Mouse (Mus musculus) ES-E14 (cell line): ENCODE data around the gene Ubtd2. TPM values are rescaled to one million over a fixed set of nuclear protein-coding genes. Genes with fewer than 3 reads are reported as not detected.

Source experiments
- DNase-seq: peaks from one replicate; pipeline ENCODE4 v3.0.0-alpha.2; 2013; ENCODE audit warnings: low read depth, low spot score
- H3K27ac ChIP-seq: 2 replicates; pipeline ENCODE4 v1.5.1; 2012; ENCODE audit warnings: low read depth, mild to moderate bottlenecking, low read length, moderate library complexity, mixed read lengths; ENCODE audit not compliant: poor library complexity, insufficient read depth, severe bottlenecking
- H3K36me3 ChIP-seq: 2 replicates; pipeline ENCODE4 v1.6.1; 2012; ENCODE audit warnings: mild to moderate bottlenecking, low read length, moderate library complexity, mixed read lengths; ENCODE audit not compliant: control insufficient read depth, poor library complexity, insufficient read depth, severe bottlenecking
- H3K4me1 ChIP-seq, 2 experiments: fragments of 150-350 bp in 1 of 2; sonication (generic) in 1 of 2; 2 replicates each; pipeline ENCODE4 v1.6.1; 2012; ENCODE audit warnings: low read length in 2 of 2, mild to moderate bottlenecking in 1 of 2, mixed read lengths in 1 of 2; ENCODE audit not compliant: control insufficient read depth in 2 of 2, insufficient read depth in 2 of 2, poor library complexity in 1 of 2
- H3K4me3 ChIP-seq, 2 experiments: fragments of 150-350 bp in 1 of 2; sonication (generic) in 1 of 2; 2 replicates each; pipeline ENCODE4 v1.5.1; 2012; ENCODE audit warnings: low read length in 2 of 2, low read depth in 1 of 2, mild to moderate bottlenecking in 1 of 2, mixed read lengths in 1 of 2; ENCODE audit not compliant: insufficient read depth in 1 of 2, poor library complexity in 1 of 2, severe bottlenecking in 1 of 2
- H3K9ac ChIP-seq: 2 replicates; pipeline ENCODE4 v1.6.1; 2012; ENCODE audit warnings: low read depth, mild to moderate bottlenecking, low read length, mixed read lengths; ENCODE audit not compliant: poor library complexity, insufficient read depth, severe bottlenecking
- H3K9me3 ChIP-seq: fragments of 150-350 bp; sonication (generic); 2 replicates; pipeline ENCODE4 v1.6.1; 2012; ENCODE audit warnings: low read depth, mild to moderate bottlenecking, low read length; ENCODE audit not compliant: control insufficient read depth, insufficient read depth
- CHD2 ChIP-seq: IDR thresholded peaks from 2 replicates; pipeline ENCODE4 v1.6.1; 2014; ENCODE audit warnings: mild to moderate bottlenecking, low read depth, low read length, inconsistent platforms
- HCFC1 ChIP-seq: IDR thresholded peaks from 2 replicates; pipeline ENCODE4 v1.6.1; 2012; ENCODE audit warnings: low read length, inconsistent platforms, borderline replicate concordance; ENCODE audit not compliant: insufficient read depth
- MAFK ChIP-seq: IDR thresholded peaks from 2 replicates; pipeline ENCODE4 v1.6.1; 2014; ENCODE audit warnings: mild to moderate bottlenecking, low read depth, low read length, inconsistent platforms; ENCODE audit not compliant: insufficient read depth
- ZC3H11A ChIP-seq: IDR thresholded peaks from 2 replicates; pipeline ENCODE4 v1.6.1; 2012; ENCODE audit warnings: low read depth, mild to moderate bottlenecking, inconsistent platforms, low read length, borderline replicate concordance
- ZNF384 ChIP-seq: IDR thresholded peaks from 2 replicates; pipeline ENCODE4 v1.6.1; 2012; ENCODE audit warnings: low read depth, low read length, inconsistent platforms
- in situ Hi-C, 2 experiments: fragments of 600-800 bp; cut with MboI; formaldehyde crosslinking; loops; one replicate each; pipeline ENCODE4 v1.15.1; 2025; ENCODE audit warnings: low sequenced_read_pairs in 2 of 2, inconsistent platforms in 1 of 2; ENCODE audit not compliant: unreplicated experiment in 2 of 2
- total RNA-seq: library from RNA; depleted of rRNA; stranded (reverse); fragments of 300-350 nt; gene quantifications from 2 replicates; pipeline ENCODE4 v1.2.3, GENCODE M21; 2012

The Ubtd2 gene
- total RNA-seq, 1 experiment: 18.3 TPM

GRCm38 (mm10) chr11:32542181-32542580, 87.0 kb downstream of the Ubtd2 start:
- no peak overlapping the region for H3K9ac ChIP-seq
- TF ChIP-seq CHD2: no peak
- TF ChIP-seq HCFC1: no peak
- TF ChIP-seq ZNF384: no peak
- TF ChIP-seq MAFK: no peak
- TF ChIP-seq ZC3H11A: no peak
- in situ Hi-C loops: no loop called here
- no peak for DNase-seq
- H3K4me3 ChIP-seq: no peak overlapping the region
- no peaks in the 10 kb centered on the region for H3K9me3 ChIP-seq
- H3K27ac ChIP-seq: no peak overlapping the region
- H3K36me3 ChIP-seq: no peaks in the 10 kb centered on the region; the same call in 1 of the 2 replicates
- H3K4me1 ChIP-seq: 0 out of 4 replicates have a peak, but pooled peaks cover 0 to under 1% of the 10 kb centered on the region in 2 experiments

- Histone ChIP-seq H3K9me3 (no peaks in the 10 kb centered on the region), H3K4me3 (no peak overlapping the region), H3K36me3 (no peaks in the 10 kb centered on the region; the same call in 1 of the 2 replicates), H3K4me1 (no peaks in the 10 kb centered on the region), H3K9ac (no peak overlapping the region), H3K27ac (no peak overlapping the region)
- in situ Hi-C loops: no loop called here
- TF ChIP-seq ZNF384 (no peak), HCFC1 (no peak), ZC3H11A (no peak), MAFK (no peak), CHD2 (no peak)
- DNase-seq: no peak
These were observed 87.7 kb downstream of the Ubtd2 start for GRCm38 (mm10) chr11:32542687-32543411.

- Histone ChIP-seq H3K27ac (no peak overlapping the region), H3K36me3 (no peaks in the 10 kb centered on the region; the same call in 1 of the 2 replicates), H3K9me3 (no peaks in the 10 kb centered on the region), H3K4me3 (no peak overlapping the region), H3K9ac (no peak overlapping the region), H3K4me1 (no peaks in the 10 kb centered on the region)
- no peak for TF ChIP-seq ZC3H11A
- no peak for TF ChIP-seq MAFK
- no peak for TF ChIP-seq ZNF384
- TF ChIP-seq CHD2: no peak
- TF ChIP-seq HCFC1: no peak
- DNase-seq: no peak
- in situ Hi-C loops: no loop called here
These were observed 88.9 kb downstream of the Ubtd2 start for GRCm38 (mm10) chr11:32544041-32544440.

GRCm38 (mm10) chr11:32544497-32544896, 89.3 kb downstream of the Ubtd2 start:
- in situ Hi-C loops: no loop called here
- Histone ChIP-seq H3K36me3 (no peaks in the 10 kb centered on the region; the same call in 1 of the 2 replicates), H3K9me3 (no peaks in the 10 kb centered on the region), H3K4me3 (no peak overlapping the region), H3K9ac (no peak overlapping the region), H3K27ac (no peak overlapping the region), H3K4me1 (no peaks in the 10 kb centered on the region)
- DNase-seq: no peak
- TF ChIP-seq ZC3H11A: no peak
- no peak for TF ChIP-seq CHD2
- no peak for TF ChIP-seq ZNF384
- TF ChIP-seq HCFC1: no peak
- no peak for TF ChIP-seq MAFK
